Mouse (Mus musculus) right cerebral cortex, postnatal 10 days (tissue): Measurements from ENCODE around the gene Git1.

Experiments
- DNase-seq, 2 experiments: peaks; one replicate each; pipeline ENCODE4 v3.0.0; 2021; ENCODE audit warnings: low spot score in 2 of 2

Gene Git1

GRCm38 (mm10) chr11:77493512-77494343, at the start of gene Git1:
TSS of gene Git1 (plus strand) at chr11:77493562.
- DNase-seq: peak; percentile 67 to 78

- no peak for DNase-seq
These were observed 48.4 kb upstream of the Git1 start for GRCm38 (mm10) chr11:77444939-77445338.

- DNase-seq: peak; percentile 48 to 56
These were observed 46.7 kb upstream of the Git1 start for GRCm38 (mm10) chr11:77446628-77447041.

GRCm38 (mm10) chr11:77449224-77449623, 44.1 kb upstream of the Git1 start:
- DNase-seq: no peak

- no peak for DNase-seq
These were observed 41.7 kb upstream of the Git1 start for GRCm38 (mm10) chr11:77451670-77452069.

- DNase-seq: no peak
These were observed 40.0 kb upstream of the Git1 start for GRCm38 (mm10) chr11:77453388-77453787.

GRCm38 (mm10) chr11:77455770-77456510, 37.4 kb upstream of the Git1 start:
- DNase-seq: peak in 1 of 2 experiments; percentile 17

- peak; percentile 39 to 58 for DNase-seq
These were observed 36.5 kb upstream of the Git1 start for GRCm38 (mm10) chr11:77456866-77457265.

GRCm38 (mm10) chr11:77461856-77462255, 31.5 kb upstream of the Git1 start:
- DNase-seq: no peak

GRCm38 (mm10) chr11:77462283-77463100, 30.9 kb upstream of the Git1 start, which contains the start of gene Coro6:
TSS of gene Coro6 (plus strand) at chr11:77462411.
- DNase-seq: peak in 1 of 2 experiments; percentile 47

GRCm38 (mm10) chr11:77463101-77463445, 30.3 kb upstream of the Git1 start:
- DNase-seq: peak in 1 of 2 experiments; percentile 33

GRCm38 (mm10) chr11:77463786-77464185, 29.6 kb upstream of the Git1 start:
- DNase-seq: peak in 1 of 2 experiments; percentile 28

- DNase-seq: peak in 1 of 2 experiments; percentile 28
These were observed 28.7 kb upstream of the Git1 start for GRCm38 (mm10) chr11:77464684-77465083.

- no peak for DNase-seq
These were observed 28.3 kb upstream of the Git1 start for GRCm38 (mm10) chr11:77465111-77465510.

GRCm38 (mm10) chr11:77466544-77466943, 26.8 kb upstream of the Git1 start:
- DNase-seq: no peak

GRCm38 (mm10) chr11:77467157-77467556, 26.2 kb upstream of the Git1 start:
- peak; percentile 69 to 80 for DNase-seq

GRCm38 (mm10) chr11:77467784-77468183, 25.6 kb upstream of the Git1 start:
- peak; percentile 79 to 87 for DNase-seq

- peak in 1 of 2 experiments; percentile 28 for DNase-seq
These were observed 25.0 kb upstream of the Git1 start for GRCm38 (mm10) chr11:77468397-77468796.

- peak in 1 of 2 experiments; percentile 26 for DNase-seq
These were observed 22.0 kb upstream of the Git1 start for GRCm38 (mm10) chr11:77471407-77471806.

- DNase-seq: peak in 1 of 2 experiments; percentile 22
These were observed 20.6 kb upstream of the Git1 start for GRCm38 (mm10) chr11:77472775-77473174.

GRCm38 (mm10) chr11:77476216-77476615, 17.1 kb upstream of the Git1 start:
- DNase-seq: peak in 1 of 2 experiments; percentile 37

- no peak for DNase-seq
These were observed 16.5 kb upstream of the Git1 start for GRCm38 (mm10) chr11:77476895-77477294.
